Mouse (Mus musculus) right cerebral cortex, adult 2 months (tissue): ENCODE measurements around the gene D16Ertd472e.
"Not testable (repeated sequence)": the region's sequence is repeated elsewhere in the genome, so short reads cannot be mapped to it uniquely, and the experiment has no call there.

Source experiments
- DNase-seq, 2 experiments: peaks; one replicate each; pipeline ENCODE4 v3.0.0; 2021 to 2022; ENCODE audit warnings: low spot score in 2 of 2

D16Ertd472e gene

GRCm38 (mm10) chr16:78573016-78573415, 3.5 kb downstream of the D16Ertd472e start:
- DNase-seq = no peak

- DNase-seq = no peak
Observed at GRCm38 (mm10) chr16:78564110-78564821, 12.2 kb downstream of the D16Ertd472e start.

- no peak for DNase-seq
Observed at GRCm38 (mm10) chr16:78563093-78563971, 13.2 kb downstream of the D16Ertd472e start.

- DNase-seq = no peak
Observed at GRCm38 (mm10) chr16:78560627-78561026, 15.9 kb downstream of the D16Ertd472e start.

- no peak for DNase-seq
Observed at GRCm38 (mm10) chr16:78560063-78560462, 16.4 kb downstream of the D16Ertd472e start.

GRCm38 (mm10) chr16:78557573-78557972, 18.9 kb downstream of the D16Ertd472e start:
- no peak for DNase-seq

GRCm38 (mm10) chr16:78554911-78555648, 21.4 kb downstream of the D16Ertd472e start:
- no peak for DNase-seq

GRCm38 (mm10) chr16:78547367-78547766, 29.1 kb downstream of the D16Ertd472e start:
- DNase-seq = no peak

GRCm38 (mm10) chr16:78546529-78546928, 30.0 kb downstream of the D16Ertd472e start:
- no peak for DNase-seq

GRCm38 (mm10) chr16:78540376-78541246, 35.9 kb downstream of the D16Ertd472e start:
- no peak for DNase-seq

GRCm38 (mm10) chr16:78537798-78538422, 38.6 kb downstream of the D16Ertd472e start:
- DNase-seq = no peak

- DNase-seq = no peak
Observed at GRCm38 (mm10) chr16:78537322-78537721, 39.2 kb downstream of the D16Ertd472e start.

- no peak for DNase-seq
Observed at GRCm38 (mm10) chr16:78534468-78534867, 42.0 kb downstream of the D16Ertd472e start.

GRCm38 (mm10) chr16:78531957-78532605, 44.4 kb downstream of the D16Ertd472e start:
- DNase-seq = no peak

GRCm38 (mm10) chr16:78522974-78523373, 53.5 kb downstream of the D16Ertd472e start:
- no peak for DNase-seq

- DNase-seq = no peak
Observed at GRCm38 (mm10) chr16:78518697-78519096, 57.8 kb downstream of the D16Ertd472e start.

- DNase-seq = no peak
Observed at GRCm38 (mm10) chr16:78517171-78517570, 59.3 kb downstream of the D16Ertd472e start.

GRCm38 (mm10) chr16:78511526-78511925, 65.0 kb downstream of the D16Ertd472e start:
- DNase-seq = no peak

- DNase-seq = no peak
Observed at GRCm38 (mm10) chr16:78502492-78502891, 74.0 kb downstream of the D16Ertd472e start.

GRCm38 (mm10) chr16:78492696-78493095, 83.8 kb downstream of the D16Ertd472e start:
- not testable (repeated sequence) for DNase-seq
